Mouse (Mus musculus): Measurements from ENCODE around the gene Parp8.

GRCm38 (mm10) chr13:116947611-116948298, 77.6 kb downstream of the Parp8 start:
- no peak for TF ChIP-seq CTCF (IDR thresholded peaks at IDR 0.05; ENCODE audit: low read depth)
- TF ChIP-seq EP300 (IDR thresholded peaks at IDR 0.05; ENCODE audit: low read depth): no peak
